Mouse (Mus musculus) CH12.LX (cell line): ENCODE data around the gene Mrpl44. TPM values are rescaled to one million over a fixed set of nuclear protein-coding genes. Genes with fewer than 3 reads are reported as not detected.

Experiments used
- DNase-seq: peaks from one replicate; pipeline ENCODE4 v3.0.0-alpha.2; 2013; ENCODE audit errors: extremely low read depth
- H3K27ac ChIP-seq: 2 replicates; pipeline ENCODE4 v1.5.1; 2012; ENCODE audit warnings: low read depth, mild to moderate bottlenecking, control low read depth, moderate library complexity; ENCODE audit not compliant: insufficient read depth
- H3K27me3 ChIP-seq: replicated peaks from 2 replicates; pipeline ENCODE3; 2012; ENCODE audit warnings: inconsistent platforms
- H3K36me3 ChIP-seq, 2 experiments: replicated peaks in 1 of 2; 2 replicates each; pipeline versions ENCODE3 to v1.6.1; 2012; ENCODE audit warnings: inconsistent platforms in 1 of 2, low read length in 1 of 2, mild to moderate bottlenecking in 1 of 2, mixed read lengths in 1 of 2, moderate library complexity in 1 of 2; ENCODE audit not compliant: control insufficient read depth in 1 of 2, insufficient read depth in 1 of 2
- H3K4me1 ChIP-seq, 2 experiments: 2 replicates each; pipeline ENCODE4 v1.6.1; 2012; ENCODE audit warnings: inconsistent platforms in 1 of 2, moderate library complexity in 1 of 2; ENCODE audit not compliant: insufficient read depth in 2 of 2, control insufficient read depth in 1 of 2
- H3K4me2 ChIP-seq: 2 replicates; pipeline ENCODE4 v1.6.1; 2012; ENCODE audit warnings: low read depth, mild to moderate bottlenecking, control low read depth; ENCODE audit not compliant: poor library complexity, insufficient read depth, severe bottlenecking
- H3K4me3 ChIP-seq, 3 experiments: fragments of 150-350 bp in 1 of 3; sonication (generic) in 1 of 3; replicated peaks in 1 of 3; 2 replicates each; pipeline versions ENCODE3 to v1.5.1; 2011 to 2012; ENCODE audit warnings: low read depth in 2 of 3, low read length in 2 of 3, mild to moderate bottlenecking in 2 of 3, moderate library complexity in 2 of 3, control low read depth in 1 of 3, improper control_type of control experiment in 1 of 3, inconsistent platforms in 1 of 3, mixed read lengths in 1 of 3; ENCODE audit not compliant: poor library complexity in 1 of 3
- H3K79me2 ChIP-seq: replicated peaks from 2 replicates; pipeline ENCODE4 v1.6.1; 2012; ENCODE audit warnings: mild to moderate bottlenecking, moderate library complexity; ENCODE audit not compliant: control insufficient read depth, poor library complexity, insufficient read depth, severe bottlenecking; ENCODE audit errors: extremely low read depth
- H3K9ac ChIP-seq: 2 replicates; pipeline ENCODE4 v1.6.1; 2012; ENCODE audit warnings: low read depth, mild to moderate bottlenecking, control low read depth, moderate library complexity; ENCODE audit not compliant: insufficient read depth
- H3K9me3 ChIP-seq: replicated peaks from 2 replicates; pipeline ENCODE3; 2012; ENCODE audit warnings: low read length, inconsistent platforms, mixed read lengths
- CHD1 ChIP-seq: IDR thresholded peaks from 2 replicates; pipeline ENCODE4 v1.6.1; 2012; ENCODE audit warnings: low read depth, low read length, improper control_type of control experiment, inconsistent platforms
- CHD2 ChIP-seq: IDR thresholded peaks from 2 replicates; pipeline ENCODE4 v1.6.1; 2011; ENCODE audit warnings: low read length, improper control_type of control experiment
- ELF1 ChIP-seq: IDR thresholded peaks from 2 replicates; pipeline ENCODE4 v1.6.1; 2014; ENCODE audit warnings: low read depth, mild to moderate bottlenecking, inconsistent platforms, low read length, improper control_type of control experiment
- EP300 ChIP-seq: IDR thresholded peaks from 2 replicates; pipeline ENCODE4 v1.6.1; 2011; ENCODE audit warnings: low read length, improper control_type of control experiment
- ETS1 ChIP-seq: conservative IDR thresholded peaks from 2 replicates; pipeline ENCODE4 v1.6.1; 2012; ENCODE audit warnings: low read depth, mild to moderate bottlenecking, inconsistent platforms, low read length, improper control_type of control experiment, moderate library complexity
- IRF4 ChIP-seq: IDR thresholded peaks from 2 replicates; pipeline ENCODE4 v1.6.1; 2014; ENCODE audit warnings: low read depth, mild to moderate bottlenecking, inconsistent platforms, low read length, improper control_type of control experiment
- JUND ChIP-seq: conservative IDR thresholded peaks from 2 replicates; pipeline ENCODE4 v1.6.1; 2011; ENCODE audit warnings: low read depth, low read length, improper control_type of control experiment
- MXI1 ChIP-seq: IDR thresholded peaks from 2 replicates; pipeline ENCODE4 v1.6.1; 2011; ENCODE audit warnings: mild to moderate bottlenecking, low read depth, low read length, improper control_type of control experiment
- PAX5 ChIP-seq: IDR thresholded peaks from 2 replicates; pipeline ENCODE4 v1.6.1; 2012; ENCODE audit warnings: low read length, inconsistent platforms, mixed read lengths
- RAD21 ChIP-seq: IDR thresholded peaks from 2 replicates; pipeline ENCODE4 v1.6.1; 2011; ENCODE audit warnings: low read depth, mild to moderate bottlenecking, low read length, improper control_type of control experiment, moderate library complexity
- RCOR1 ChIP-seq: conservative IDR thresholded peaks from 2 replicates; pipeline ENCODE4 v1.6.1; 2012; ENCODE audit warnings: low read depth, mild to moderate bottlenecking, inconsistent platforms, low read length, improper control_type of control experiment
- SIN3A ChIP-seq: IDR thresholded peaks from 2 replicates; pipeline ENCODE4 v1.6.1; 2012; ENCODE audit warnings: low read length, improper control_type of control experiment, inconsistent platforms
- ZNF384 ChIP-seq: IDR thresholded peaks from 2 replicates; pipeline ENCODE4 v1.6.1; 2012; ENCODE audit warnings: low read depth, low read length, improper control_type of control experiment, inconsistent platforms
- dilution Hi-C: fragments of 300-500 bp; cut with MboI; formaldehyde crosslinking; loops from 2 replicates; pipeline ENCODE4 v1.14.3; 2020; ENCODE audit warnings: low sequenced_read_pairs; ENCODE audit not compliant: extremely low pct_unique_long_range_greater_than_20kb, extremely low pct_ligation_motif_present
- in situ Hi-C: fragments of 300-500 bp; cut with MboI; formaldehyde crosslinking; loops from 3 replicates; pipeline ENCODE4 v1.14.3; 2019; ENCODE audit warnings: low sequenced_read_pairs, low pct_ligation_motif_present, low pct_unique_long_range_greater_than_20kb, mixed read lengths
- polyA plus RNA-seq: library from polyadenylated mRNA; unstranded; fragments of >175 nt; gene quantifications from 2 replicates; pipeline ENCODE4 v1.2.1, GENCODE M21; 2012; ENCODE audit warnings: low read depth; ENCODE audit not compliant: insufficient read length
- total RNA-seq, 2 experiments: library from RNA; depleted of rRNA; stranded (reverse); fragments of 300-350 nt in 1 of 2; fragments of >200 nt in 1 of 2; gene quantifications; 2 replicates each; pipeline ENCODE4 v1.2.3; 2012 to 2014

The Mrpl44 gene
- total and polyA plus RNA-seq, 3 experiments: 63.7 to 129 (median 84.3) TPM

DNA sequence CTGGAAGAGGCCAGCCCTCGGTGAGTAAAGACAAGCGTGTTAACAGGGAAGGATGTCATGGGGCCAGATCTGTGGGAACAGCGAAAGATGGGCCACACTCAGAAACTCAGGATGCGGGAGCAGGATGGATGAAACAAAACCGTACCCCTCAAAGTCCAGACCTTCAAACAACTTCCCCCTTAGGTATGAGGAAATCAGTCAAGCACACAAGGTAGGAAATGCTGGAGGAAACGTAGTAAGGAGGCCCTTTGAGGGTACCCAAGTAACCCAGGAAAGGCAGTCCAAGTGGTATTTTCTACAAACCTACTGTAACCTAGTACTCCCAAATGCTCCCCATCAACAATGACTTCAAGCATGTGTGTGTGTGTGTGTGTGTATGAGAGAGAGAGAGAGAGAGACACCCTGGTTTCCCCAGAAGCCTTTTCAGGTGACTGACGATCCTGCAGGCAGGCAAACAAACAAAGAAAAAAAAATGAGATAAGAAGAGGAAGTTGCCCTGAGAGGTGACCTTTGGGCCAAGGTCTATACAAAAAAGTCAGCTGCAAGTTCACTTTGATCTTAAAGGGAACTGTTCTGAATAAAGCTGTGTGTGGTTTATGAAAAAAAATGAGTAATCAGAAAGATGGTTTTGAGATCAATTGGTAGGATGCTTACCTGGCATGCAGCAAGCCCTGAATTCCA is 23.7 kb upstream of the Mrpl44 start:
- H3K79me2 ChIP-seq: peaks cover 15% of the 10 kb centered on the region
- dilution Hi-C loops: no loop called here
- no peaks in the 10 kb centered on the region for H3K27me3 ChIP-seq
- H3K9ac ChIP-seq: no peak overlapping the region
- peaks cover 6% of the 10 kb centered on the region for H3K9me3 ChIP-seq
- peaks cover 13 to 79% of the 10 kb centered on the region in 2 experiments for H3K36me3 ChIP-seq
- peak; percentile 84 for TF ChIP-seq ZNF384
- TF ChIP-seq SIN3A: 0 out of 2 replicates have a peak, but pooled peaks have one; percentile 16
- no peak for TF ChIP-seq RAD21
- no peak overlapping the region for H3K27ac ChIP-seq
- peaks cover 11 to 60% of the 10 kb centered on the region in 2 experiments for H3K4me1 ChIP-seq
- H3K4me3 ChIP-seq: peak overlapping the region in 1 of 3 experiments; percentile 10
- H3K4me2 ChIP-seq: peak overlapping the region; percentile 40; the same call in 1 of the 2 replicates
- DNase-seq: no peak
- in situ Hi-C loops: loop anchor here (25.0 kb wide), 1 partner anchor 735 kb away; no protein-coding TSS in a partner anchor

DNA sequence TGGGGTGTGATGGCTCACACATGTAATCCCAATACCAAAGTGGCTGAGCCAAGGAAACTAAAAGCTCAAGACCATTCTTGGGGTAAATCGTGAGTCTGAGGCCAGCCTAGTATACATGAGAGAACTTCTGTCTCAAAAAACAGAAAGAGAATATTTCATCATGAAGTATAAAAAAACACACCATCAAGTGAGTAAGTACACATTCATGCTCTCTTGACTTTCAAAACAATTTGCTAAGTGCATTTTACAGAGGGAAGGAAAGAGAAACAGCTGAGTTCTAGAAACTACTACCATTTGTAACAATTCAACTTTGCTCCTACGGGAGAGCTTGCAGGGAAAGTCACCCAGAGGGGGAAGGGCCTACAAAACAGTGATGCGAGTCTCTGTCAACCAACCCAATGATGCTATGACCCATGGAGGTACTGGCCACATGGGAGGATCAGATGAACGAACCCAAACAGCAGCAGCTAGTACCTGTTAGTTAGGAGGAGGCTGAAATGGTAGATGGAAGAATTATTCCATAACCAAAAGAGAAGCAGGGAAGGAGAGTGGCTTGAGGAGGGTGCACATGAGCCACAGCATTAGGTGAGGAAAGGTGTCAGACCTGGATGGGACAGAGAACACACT is 23.0 kb upstream of the Mrpl44 start:
- Histone ChIP-seq H3K4me2 (peak overlapping the region; percentile 40; the same call in 1 of the 2 replicates), H3K4me3 (no peak overlapping the region), H3K4me1 (peaks cover 11 to 67% of the 10 kb centered on the region in 2 experiments), H3K9me3 (peaks cover 6% of the 10 kb centered on the region), H3K27me3 (no peaks in the 10 kb centered on the region), H3K9ac (no peak overlapping the region), H3K36me3 (peaks cover 13 to 73% of the 10 kb centered on the region in 2 experiments), H3K27ac (no peak overlapping the region), H3K79me2 (peaks cover 15% of the 10 kb centered on the region)
- dilution Hi-C loops: no loop called here
- in situ Hi-C loops: loop anchor here (25.0 kb wide), 1 partner anchor 734 kb away; no protein-coding TSS in a partner anchor
- DNase-seq: no peak
- TF ChIP-seq MXI1: no peak
- TF ChIP-seq ETS1: no peak
- no peak for TF ChIP-seq PAX5
- TF ChIP-seq SIN3A: no peak
- TF ChIP-seq CHD2: no peak
- TF ChIP-seq RCOR1: no peak
- no peak for TF ChIP-seq EP300
- no peak for TF ChIP-seq RAD21
- TF ChIP-seq IRF4: no peak
- no peak for TF ChIP-seq JUND
- TF ChIP-seq ELF1: no peak
- no peak for TF ChIP-seq CHD1
- TF ChIP-seq, all 38 proteins: peak for 0
